26 mouse cellular contexts compared by ENCODE assay signal in genomic region chr1:44395538-44395937, GRCm38 (mm10).
DNase-seq lines count a peak whose midpoint lies in the region; ATAC-seq lines count a peak whose summit lies in the region.
"Had no signal": no experiment of that assay in that cellular context is flagged by ENCODE, and none has a peak within 500 bp of the region (broad histone marks: within the 10 kb centered on the region; RNA-seq: fewer than 3 reads in every experiment).

No protein-coding gene starts in this region.

- no peak overlapping the region for H3K9ac ChIP-seq in limb, embryonic 11.5 days (ENCODE audit: low read length)
- H3K9ac ChIP-seq in limb, embryonic 12.5 days (replicated peaks) = no peak overlapping the region
- H3K9ac ChIP-seq: embryonic facial prominence, embryonic 15.5 days; heart, embryonic 15.5 days; hindbrain, embryonic 14.5 days had no signal

- peak; percentile 9 for DNase-seq in embryo, embryonic 10 days (ENCODE audit: low spot score)
- no peak for DNase-seq in embryo, embryonic 9.5 days (ENCODE audit: extremely low spot score)
- peak; percentile 25 for DNase-seq in limb, embryonic 11.5 days (ENCODE audit: low spot score)
- DNase-seq in limb, embryonic 10.5 days (ENCODE audit: low spot score) = no peak
- peak; percentile 5 for DNase-seq in embryo, embryonic 10.5 days (ENCODE audit: low spot score)
- DNase-seq in left cerebral cortex, adult 9 months (ENCODE audit: low spot score in 2 of 2) = no peak
- DNase-seq in gastrocnemius, postnatal 25 days = no peak
- DNase-seq: adrenal gland, adult 8-10 months; adrenal gland, postnatal 36 days; B cell, adult 2 months; cerebellum, adult 2 months; cerebellum, postnatal 14 days; heart, adult 2 months; heart, postnatal 14 days had no signal

- H3K36me3 ChIP-seq in limb, embryonic 11.5 days (ENCODE audit: control insufficient read depth, insufficient read depth, low read length) = no peaks in the 10 kb centered on the region
- no peaks in the 10 kb centered on the region for H3K36me3 ChIP-seq in limb, embryonic 10.5 days
- H3K36me3 ChIP-seq in limb, embryonic 12.5 days = no peaks in the 10 kb centered on the region
- H3K36me3 ChIP-seq: embryonic facial prominence, embryonic 15.5 days; forebrain, embryonic 10.5 days; heart, embryonic 15.5 days; hindbrain, embryonic 10.5 days had no signal

- H3K4me1 ChIP-seq in limb, embryonic 11.5 days (ENCODE audit: control insufficient read depth, insufficient read depth, low read length) = no peaks in the 10 kb centered on the region
- peaks cover 9% of the 10 kb centered on the region for H3K4me1 ChIP-seq in limb, embryonic 10.5 days
- H3K4me1 ChIP-seq in limb, embryonic 12.5 days (replicated peaks) = peaks cover 6% of the 10 kb centered on the region
- H3K4me1 ChIP-seq: embryonic facial prominence, embryonic 15.5 days; forebrain, embryonic 10.5 days; heart, embryonic 15.5 days; hindbrain, embryonic 10.5 days had no signal

- no peak overlapping the region for H3K27ac ChIP-seq in limb, embryonic 11.5 days (replicated peaks; ENCODE audit: low read depth, low read length)
- H3K27ac ChIP-seq in limb, embryonic 10.5 days = no peak overlapping the region
- 0 out of 2 replicates have a peak overlapping the region, but pooled peaks have one; percentile 1 for H3K27ac ChIP-seq in limb, embryonic 12.5 days
- H3K27ac ChIP-seq: embryonic facial prominence, embryonic 15.5 days; forebrain, embryonic 10.5 days; heart, adult 2 months; heart, embryonic 15.5 days; hindbrain, embryonic 10.5 days; hindbrain, embryonic 14.5 days had no signal

- no peaks in the 10 kb centered on the region for H3K9me3 ChIP-seq in limb, embryonic 11.5 days (ENCODE audit: control insufficient read depth, low read length)
- H3K9me3 ChIP-seq in limb, embryonic 10.5 days (replicated peaks) = no peaks in the 10 kb centered on the region
- H3K9me3 ChIP-seq in limb, embryonic 12.5 days = no peaks in the 10 kb centered on the region
- H3K9me3 ChIP-seq: embryonic facial prominence, embryonic 15.5 days; forebrain, embryonic 10.5 days; heart, embryonic 15.5 days; hindbrain, embryonic 10.5 days had no signal

- ATAC-seq in limb, embryonic 11.5 days (ENCODE audit: insufficient number of reproducible peaks, low FRiP score, low TSS enrichment, low read depth) = peak; percentile 70; the same call in 1 of the 2 replicates
- no peak for ATAC-seq in limb, embryonic 12.5 days (ENCODE audit: insufficient number of reproducible peaks, insufficient read depth, low FRiP score, low TSS enrichment, low read depth)
- ATAC-seq: CD4-positive, CD25-positive, alpha-beta regulatory T cell, adult 4 months; forebrain, embryonic 14.5 days; inflammation-experienced regulatory T-cells, adult 6 months; Patski had no signal

- no peaks in the 10 kb centered on the region for H3K27me3 ChIP-seq in limb, embryonic 11.5 days (ENCODE audit: control insufficient read depth, insufficient read depth, low read length)
- H3K27me3 ChIP-seq in limb, embryonic 10.5 days (ENCODE audit: low read depth, poor library complexity, severe bottlenecking) = no peaks in the 10 kb centered on the region
- H3K27me3 ChIP-seq in limb, embryonic 12.5 days = no peaks in the 10 kb centered on the region
- H3K27me3 ChIP-seq: embryonic facial prominence, embryonic 15.5 days; heart, embryonic 15.5 days; Patski had no signal

- 13% methylated on average over 3 of the region's 3 CpGs for WGBS in limb, embryonic 11.5 days
- 25% methylated on average over 3 of the region's 3 CpGs for WGBS in limb, embryonic 10.5 days
- WGBS in limb, embryonic 12.5 days = 15% methylated on average over 3 of the region's 3 CpGs

- no peak overlapping the region for H3K4me2 ChIP-seq in limb, embryonic 11.5 days (ENCODE audit: low read depth, severe bottlenecking)
- H3K4me2 ChIP-seq in limb, embryonic 12.5 days = no peak overlapping the region
- H3K4me2 ChIP-seq: embryonic facial prominence, embryonic 15.5 days; heart, embryonic 11.5 days; heart, embryonic 15.5 days; hindbrain, embryonic 14.5 days had no signal

- no peak overlapping the region for H3K4me3 ChIP-seq in limb, embryonic 11.5 days (ENCODE audit: low read depth, low read length)
- no peak overlapping the region for H3K4me3 ChIP-seq in limb, embryonic 10.5 days
- H3K4me3 ChIP-seq in limb, embryonic 12.5 days (replicated peaks) = no peak overlapping the region
- H3K4me3 ChIP-seq: embryonic facial prominence, embryonic 15.5 days; erythroblast, embryonic 14.5 days; forebrain, embryonic 10.5 days; heart, adult 2 months; heart, embryonic 15.5 days; hindbrain, embryonic 10.5 days had no signal

Comparison
In these comparisons a context has a peak if more than half of its experiments do, and no peak if none do; other contexts are left out.
1. DNase-seq: peak in embryo, embryonic 10 days (single experiment), limb, embryonic 11.5 days (single experiment) and embryo, embryonic 10.5 days (single experiment); none in embryo, embryonic 9.5 days (single experiment), limb, embryonic 10.5 days (single experiment), left cerebral cortex, adult 9 months (0 of 2) and gastrocnemius, postnatal 25 days (single experiment).